Mouse (Mus musculus) lung, postnatal 10 days (tissue): ENCODE results near the gene 3110009E18Rik.
A peak's percentile ranks its signal among the peaks of the same experiment; 100 is the strongest.

Experiments used
- DNase-seq: peaks from one replicate; pipeline ENCODE4 v3.0.0; 2021

Gene 3110009E18Rik

GRCm38 (mm10) chr1:120120969-120121811 lies at the start of gene 3110009E18Rik, which contains the start of gene Dbi:
3110009E18Rik (plus strand) TSS chr1:120121187.
Dbi (minus strand) TSS chr1:120121078.
- peak; percentile 99 for DNase-seq

- DNase-seq = peak; percentile 73
Measured at GRCm38 (mm10) chr1:120072900-120073299, 48.1 kb upstream of the 3110009E18Rik start.

GRCm38 (mm10) chr1:120073519-120074306 lies 47.3 kb upstream of the 3110009E18Rik start, which contains the start of gene Tmem37:
Tmem37 (minus strand) TSS chr1:120074074.
- peak; percentile 88 for DNase-seq

- no peak for DNase-seq
Measured at GRCm38 (mm10) chr1:120074307-120074702, 46.7 kb upstream of the 3110009E18Rik start.

- DNase-seq = no peak
Measured at GRCm38 (mm10) chr1:120074931-120075330, 46.1 kb upstream of the 3110009E18Rik start.

- no peak for DNase-seq
Measured at GRCm38 (mm10) chr1:120075507-120075906, 45.5 kb upstream of the 3110009E18Rik start.

GRCm38 (mm10) chr1:120077746-120078410 lies 43.1 kb upstream of the 3110009E18Rik start:
- no peak for DNase-seq

GRCm38 (mm10) chr1:120080632-120081031 lies 40.4 kb upstream of the 3110009E18Rik start:
- DNase-seq = no peak

GRCm38 (mm10) chr1:120082957-120083585 lies 37.9 kb upstream of the 3110009E18Rik start:
- peak; percentile 83 for DNase-seq

GRCm38 (mm10) chr1:120083921-120084517 lies 37.0 kb upstream of the 3110009E18Rik start:
- DNase-seq = no peak

GRCm38 (mm10) chr1:120085696-120086095 lies 35.3 kb upstream of the 3110009E18Rik start:
- no peak for DNase-seq

- no peak for DNase-seq
Measured at GRCm38 (mm10) chr1:120086644-120087043, 34.3 kb upstream of the 3110009E18Rik start.

- DNase-seq = no peak
Measured at GRCm38 (mm10) chr1:120089180-120089579, 31.8 kb upstream of the 3110009E18Rik start.

- no peak for DNase-seq
Measured at GRCm38 (mm10) chr1:120090880-120091570, 30.0 kb upstream of the 3110009E18Rik start.

- peak; percentile 94 for DNase-seq
Measured at GRCm38 (mm10) chr1:120093482-120094134, 27.4 kb upstream of the 3110009E18Rik start.

GRCm38 (mm10) chr1:120094920-120095319 lies 26.1 kb upstream of the 3110009E18Rik start:
- DNase-seq = no peak

- peak; percentile 78 for DNase-seq
Measured at GRCm38 (mm10) chr1:120098327-120098726, 22.7 kb upstream of the 3110009E18Rik start.

- DNase-seq = peak; percentile 50
Measured at GRCm38 (mm10) chr1:120099483-120099882, 21.5 kb upstream of the 3110009E18Rik start.

- peak; percentile 31 for DNase-seq
Measured at GRCm38 (mm10) chr1:120100456-120101226, 20.3 kb upstream of the 3110009E18Rik start.

- DNase-seq = no peak
Measured at GRCm38 (mm10) chr1:120101227-120101609, 19.8 kb upstream of the 3110009E18Rik start.
